Mouse (Mus musculus): Measurements from ENCODE around the gene Pelo. TPM values are rescaled to one million over a fixed set of nuclear protein-coding genes. Genes with fewer than 3 reads are reported as not detected.

The Pelo gene
- polyA plus RNA-seq (2015; fragmentation: Illumina TruSeq; extraction: RNeasy Lipid Tissue Mini Kit (QIAGEN cat#74804); ENCODE audit: insufficient read depth, low read depth, low replicate concordance), result 4.5 TPM

DNA sequence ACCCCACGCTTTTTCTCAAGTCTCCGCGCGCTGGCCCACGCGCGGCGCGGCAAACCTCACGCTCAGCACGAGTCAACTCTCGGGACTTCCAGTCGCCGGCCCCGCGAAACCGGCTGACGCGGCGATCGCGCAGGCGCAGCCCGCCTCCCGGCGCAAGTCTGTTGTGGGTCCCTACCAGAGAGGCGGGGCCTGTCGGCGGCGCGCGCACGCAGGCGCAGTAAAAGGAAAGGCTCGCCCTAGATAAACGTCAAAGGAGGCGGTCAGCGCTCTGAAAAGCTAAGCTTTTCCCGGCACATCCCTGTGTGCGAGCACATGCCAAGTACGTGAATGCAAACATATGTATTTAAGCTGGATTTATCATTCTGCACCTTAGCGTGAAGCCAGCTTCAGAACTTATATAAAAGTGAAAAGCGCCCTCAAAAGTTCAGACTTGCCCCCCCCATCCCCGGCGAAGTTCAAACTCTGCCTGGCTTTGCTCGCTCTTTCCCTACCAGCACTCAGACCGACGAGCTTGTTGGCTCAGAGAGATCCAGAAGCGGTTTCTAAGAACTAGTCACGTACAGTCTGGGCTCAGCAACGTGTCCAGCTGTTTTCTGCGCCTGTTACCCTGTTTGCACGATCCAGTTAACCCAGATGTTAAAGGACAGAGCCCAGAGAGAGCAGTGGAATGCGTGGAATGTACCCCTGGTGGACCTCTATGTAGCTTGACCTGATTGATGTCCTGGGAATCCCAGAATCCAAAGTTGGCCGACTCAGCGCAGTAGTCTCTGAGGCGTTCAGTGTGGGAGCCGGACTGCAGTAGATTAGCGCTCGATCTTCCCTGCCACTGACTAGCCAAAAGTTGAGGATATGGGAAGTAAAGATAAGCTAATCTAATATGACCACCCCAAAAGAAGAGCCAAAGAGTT is at the start of gene Pelo:
Pelo (minus strand) TSS at position 118 of the 908 bp plus-strand sequence.

DNA sequence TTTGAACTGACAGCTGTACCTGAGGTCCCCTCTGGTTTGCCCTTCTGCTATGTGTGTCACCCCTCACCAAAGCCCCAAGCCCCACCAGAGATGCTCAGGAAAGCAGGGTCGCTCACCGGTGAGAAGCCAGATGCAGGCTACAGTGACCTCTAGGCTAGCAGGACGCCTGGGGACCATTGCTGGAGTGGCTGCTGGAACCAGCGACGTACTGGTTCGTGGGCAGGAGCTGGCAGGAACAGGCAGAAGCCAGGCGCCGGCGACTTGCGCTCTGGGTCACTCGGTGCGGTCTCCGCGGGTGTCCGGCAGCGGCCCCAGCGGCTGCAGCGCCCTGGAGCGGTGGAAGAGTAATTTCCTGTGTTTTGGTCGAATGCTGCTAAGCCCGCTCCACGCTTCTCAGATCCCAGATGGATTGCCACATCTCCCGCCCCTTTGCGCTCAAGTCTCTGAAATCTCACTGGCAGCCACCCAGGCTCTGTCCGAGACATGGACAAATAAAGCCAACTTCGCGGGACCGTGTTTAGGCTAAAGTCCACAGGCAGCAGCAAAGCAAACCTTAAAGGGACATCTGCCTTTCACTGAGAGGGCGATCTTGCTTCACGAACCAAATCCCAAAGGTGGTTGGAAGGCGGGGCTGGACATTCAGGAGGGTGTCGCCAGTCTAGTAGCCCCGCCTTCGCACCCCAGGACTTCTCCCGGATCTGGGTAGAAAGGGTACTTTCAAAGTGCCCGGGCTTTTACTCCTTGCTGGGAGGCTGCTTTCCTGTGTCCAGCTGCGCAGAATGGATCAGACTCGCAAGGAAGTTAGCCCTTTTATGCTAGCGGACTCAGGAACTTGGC is 11.6 kb upstream of the Pelo start, which contains the start of the genes Gm49395 and Itga1:
Gm49395 (minus strand) TSS at position 567 of the 837 bp plus-strand sequence.
Itga1 (minus strand) TSS at position 610 of the 837 bp plus-strand sequence.

Other genes with a start within 250 kb of the Pelo start
- 0.61 TPM for gene Itga2, start 158.1 kb downstream of the Pelo start, polyA plus RNA-seq (2015; fragmentation: Illumina TruSeq; extraction: RNeasy Lipid Tissue Mini Kit (QIAGEN cat#74804); ENCODE audit: insufficient read depth, low read depth, low replicate concordance)
- gene Gm49395, start 11.7 kb upstream of the Pelo start, polyA plus RNA-seq (2015; fragmentation: Illumina TruSeq; extraction: RNeasy Lipid Tissue Mini Kit (QIAGEN cat#74804); ENCODE audit: insufficient read depth, low read depth, low replicate concordance), result 6.1 TPM
- gene Itga1, start 11.8 kb upstream of the Pelo start, polyA plus RNA-seq (2015; fragmentation: Illumina TruSeq; extraction: RNeasy Lipid Tissue Mini Kit (QIAGEN cat#74804); ENCODE audit: insufficient read depth, low read depth, low replicate concordance), result 10.6 TPM